Mouse (Mus musculus) heart, postnatal 25 days (tissue): ENCODE results near the gene Adm. TPM values are rescaled to one million over a fixed set of nuclear protein-coding genes. Genes with fewer than 3 reads are reported as not detected.

ENCODE experiments used
- DNase-seq: peaks from one replicate; pipeline ENCODE4 v3.0.0; 2022; ENCODE audit warnings: low spot score
- intact Hi-C: fragments of 180-260 bp; cut with DNase I; formaldehyde crosslinking; loops from one replicate; pipeline ENCODE4 v1.15.1; 2025
- total RNA-seq, 2 experiments: library from RNA; stranded (reverse); gene quantifications; 2 replicates each; pipeline ENCODE4 v1.2.3; 2021

Gene Adm
- total RNA-seq, 2 experiments from 2014 or later, result 9.6 to 13.0 TPM

DNA sequence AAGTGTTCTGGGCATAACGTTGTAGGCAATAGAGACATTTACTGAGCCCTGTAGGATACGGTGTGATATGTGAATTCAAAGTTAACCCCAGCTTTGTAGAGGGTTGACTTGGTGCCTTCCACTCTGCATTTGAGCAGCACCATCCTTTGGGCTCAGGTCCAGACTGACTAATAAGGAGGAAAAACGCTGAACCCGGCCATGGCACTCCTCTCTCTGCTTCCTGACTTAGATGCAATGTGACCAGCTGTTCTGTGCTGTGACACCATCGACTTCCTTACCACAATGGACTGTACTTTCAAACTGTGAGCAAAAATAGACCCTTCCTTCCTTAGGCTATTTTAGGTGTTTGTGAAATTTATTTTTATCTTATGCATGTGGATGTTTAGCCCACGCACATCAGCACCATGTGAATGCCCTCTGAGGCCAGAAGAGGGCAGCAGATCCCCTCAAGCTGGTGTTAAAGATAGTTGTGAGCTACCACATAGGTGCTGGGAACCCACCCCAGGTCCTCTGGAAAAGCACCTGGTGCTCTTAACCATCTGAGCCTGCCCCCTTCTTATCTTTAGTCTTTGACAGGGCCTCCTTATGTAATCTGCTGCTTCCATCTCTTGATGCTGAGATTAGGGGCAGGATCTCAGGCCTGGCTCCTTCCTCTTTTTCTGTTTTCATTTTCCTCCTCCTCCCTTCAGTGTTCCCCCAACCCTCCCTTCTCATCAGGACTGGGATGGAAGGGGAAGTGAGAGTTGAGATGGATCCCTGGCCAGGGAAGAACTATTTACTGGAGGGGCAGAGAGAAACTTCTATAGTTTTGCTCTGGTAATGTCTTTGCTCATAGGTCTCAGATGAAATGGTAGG is 21.9 kb downstream of the Adm start:
- intact Hi-C loops, result loop anchor here (5.0 kb wide), 3 partner anchors 38 to 362 kb away; no protein-coding TSS in a partner anchor
- no peak for DNase-seq

DNA sequence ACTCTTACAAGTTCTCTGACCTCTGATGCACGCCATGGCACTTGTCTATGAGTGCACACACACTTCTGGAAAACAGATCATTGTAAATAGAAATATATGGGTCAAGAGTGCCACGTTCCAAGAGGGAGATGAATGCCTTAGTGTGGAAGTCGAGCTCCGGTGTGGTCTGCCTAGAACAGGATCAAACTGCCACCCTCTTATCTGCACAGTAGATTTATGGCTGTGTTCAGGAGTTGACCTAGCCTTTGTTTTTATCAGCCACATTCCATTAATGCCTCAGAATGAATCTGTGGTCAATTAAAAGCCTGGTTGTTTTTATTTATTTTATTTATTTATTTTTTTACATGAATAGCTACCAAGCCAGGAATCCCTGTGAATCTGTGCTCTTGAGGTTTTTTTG is 23.0 kb downstream of the Adm start:
- no peak for DNase-seq
- intact Hi-C loops, result no loop called here

DNA sequence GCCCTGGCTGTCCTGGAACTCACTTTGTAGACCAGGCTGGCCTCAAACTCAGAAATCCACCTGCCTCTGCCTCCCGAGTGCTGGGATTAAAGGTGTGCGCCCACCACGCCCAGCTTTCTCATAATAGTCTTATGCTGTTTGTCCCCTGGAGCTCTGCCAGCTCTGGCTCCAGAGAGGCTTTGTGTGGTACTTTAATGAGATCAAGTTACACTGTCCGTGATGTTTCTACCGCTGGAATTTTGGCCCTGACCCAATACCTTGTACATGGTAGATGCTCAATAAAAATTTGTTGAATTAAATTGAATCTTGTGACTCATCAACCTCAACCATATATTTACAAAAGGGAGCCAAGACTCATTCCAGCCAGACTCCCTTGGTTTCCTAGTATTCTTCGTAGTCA is 23.6 kb downstream of the Adm start:
- intact Hi-C loops, result no loop called here
- no peak for DNase-seq

DNA sequence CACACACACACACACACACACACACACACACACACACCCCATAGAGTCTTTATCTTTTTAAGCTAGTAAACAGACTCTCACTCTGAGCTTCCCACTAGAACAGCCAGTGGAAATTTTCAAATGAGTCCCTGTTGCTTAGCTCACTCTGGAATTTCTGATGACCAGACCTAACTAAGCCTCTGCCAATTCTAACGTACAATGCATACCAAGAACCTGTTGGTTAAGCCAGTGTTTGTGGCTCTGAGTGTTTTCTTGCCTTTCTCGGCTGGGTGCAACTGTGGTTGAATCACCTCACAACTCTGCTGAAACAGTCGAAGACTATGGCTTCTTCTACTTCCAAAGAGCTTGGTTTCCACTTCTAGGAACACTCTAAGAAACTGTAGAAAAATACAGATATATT is 27.8 kb downstream of the Adm start:
- no peak for DNase-seq
- intact Hi-C loops, result no loop called here

DNA sequence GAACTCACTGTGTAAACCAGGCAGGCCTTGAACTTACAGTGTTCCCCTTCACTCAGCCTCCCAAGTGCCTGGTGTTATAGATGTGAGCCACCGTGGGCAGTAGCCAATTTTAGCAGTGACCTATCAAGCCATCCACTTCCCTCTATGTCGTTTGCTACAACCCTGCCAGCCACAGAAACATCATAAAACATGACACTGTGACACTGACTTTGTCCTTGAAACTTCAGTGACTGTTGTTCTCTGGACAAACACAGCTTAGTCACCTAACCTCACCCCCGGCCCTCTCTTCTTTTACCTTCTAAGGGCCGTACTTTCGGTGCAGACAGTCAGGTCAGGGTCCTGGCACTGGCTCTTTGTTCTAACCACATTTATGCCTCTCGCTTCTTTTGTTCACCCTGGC is 28.5 kb downstream of the Adm start:
- intact Hi-C loops, result no loop called here
- no peak for DNase-seq

DNA sequence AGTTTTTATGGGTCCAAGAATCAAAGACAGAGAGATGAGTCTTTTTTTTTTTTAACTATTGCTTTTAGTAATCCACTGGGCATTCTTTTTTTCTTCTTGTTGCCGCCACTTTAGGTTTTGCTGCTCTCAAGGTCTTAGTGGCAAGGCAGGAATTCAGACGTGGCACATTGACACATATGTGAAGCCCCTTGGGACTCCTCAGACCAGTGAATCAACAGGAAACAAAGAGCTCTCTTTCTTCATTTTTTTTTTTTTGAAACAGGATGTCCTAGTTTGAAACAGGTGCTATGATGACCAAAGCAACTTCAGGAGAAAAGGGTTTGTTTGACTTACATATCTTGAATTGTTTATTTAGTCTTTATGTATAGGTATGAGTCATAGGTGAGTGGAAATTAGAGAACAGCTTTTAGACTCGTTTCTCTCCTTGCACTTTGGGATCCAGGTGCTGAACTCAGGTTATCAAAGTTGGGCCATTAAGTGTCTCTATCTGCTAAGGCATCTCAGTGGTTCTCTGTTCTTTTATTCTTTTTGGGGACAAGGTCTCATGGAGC is 31.0 kb downstream of the Adm start:
- intact Hi-C loops, result no loop called here
- DNase-seq, result no peak

DNA sequence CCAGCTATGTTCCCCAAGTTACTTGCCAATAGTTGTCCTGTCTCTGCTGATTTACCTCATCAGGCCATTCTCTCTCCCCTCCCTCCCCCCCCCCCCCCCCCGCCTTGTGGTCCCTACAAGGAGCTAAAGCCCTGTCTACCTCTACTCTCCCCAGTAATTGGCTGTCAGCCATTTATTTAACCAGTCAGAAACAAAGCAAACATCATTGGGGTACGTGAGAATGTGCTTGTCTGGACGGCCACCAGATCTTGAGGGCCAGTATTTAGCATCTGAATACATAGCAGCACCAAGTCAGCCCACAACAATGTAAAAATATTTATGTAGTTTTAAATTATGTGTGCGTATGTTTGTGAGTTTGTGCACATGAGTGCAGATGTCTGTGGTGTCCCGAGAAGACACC is 39.1 kb downstream of the Adm start:
- DNase-seq, result no peak
- intact Hi-C loops, result no loop called here

DNA sequence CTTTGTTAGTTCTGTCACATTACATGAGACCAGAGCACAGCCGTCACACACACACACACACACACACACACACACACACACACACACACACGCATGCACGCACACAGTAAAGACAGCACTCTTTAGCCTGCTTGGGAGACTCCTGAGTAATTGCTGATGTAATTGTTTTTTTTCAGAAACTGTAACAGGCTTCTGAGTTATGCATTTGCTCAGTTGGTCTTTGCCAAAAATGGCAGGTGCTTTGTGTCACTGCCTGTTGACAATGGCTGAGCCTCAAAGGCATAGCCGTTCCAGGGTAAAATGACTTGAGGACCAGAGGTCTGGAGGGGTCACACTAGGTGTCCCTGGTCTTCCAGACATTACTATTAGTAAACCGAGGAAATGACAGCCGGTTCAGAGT is 40.8 kb downstream of the Adm start:
- intact Hi-C loops, result no loop called here
- peak; percentile 40 for DNase-seq

DNA sequence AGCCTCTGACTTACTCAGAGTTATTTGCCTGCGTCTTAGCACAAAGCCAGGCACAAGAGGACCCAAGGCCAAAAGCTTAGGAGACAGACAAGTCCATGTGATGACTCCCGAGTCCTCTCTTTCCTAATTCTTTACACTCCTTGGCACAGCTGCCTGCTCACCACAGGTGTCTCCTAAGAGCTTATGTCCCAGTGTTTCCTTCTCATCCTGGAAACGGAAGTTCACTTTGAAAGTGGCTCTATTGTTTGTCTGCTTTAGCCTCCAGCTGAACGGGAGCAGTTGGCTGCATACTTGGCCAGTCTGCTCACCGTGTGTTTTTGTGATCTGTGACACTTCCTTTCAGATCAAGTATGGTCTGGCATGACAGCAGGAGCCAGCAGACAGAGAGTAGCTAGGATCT is 41.3 kb downstream of the Adm start:
- DNase-seq, result no peak
- intact Hi-C loops, result no loop called here

DNA sequence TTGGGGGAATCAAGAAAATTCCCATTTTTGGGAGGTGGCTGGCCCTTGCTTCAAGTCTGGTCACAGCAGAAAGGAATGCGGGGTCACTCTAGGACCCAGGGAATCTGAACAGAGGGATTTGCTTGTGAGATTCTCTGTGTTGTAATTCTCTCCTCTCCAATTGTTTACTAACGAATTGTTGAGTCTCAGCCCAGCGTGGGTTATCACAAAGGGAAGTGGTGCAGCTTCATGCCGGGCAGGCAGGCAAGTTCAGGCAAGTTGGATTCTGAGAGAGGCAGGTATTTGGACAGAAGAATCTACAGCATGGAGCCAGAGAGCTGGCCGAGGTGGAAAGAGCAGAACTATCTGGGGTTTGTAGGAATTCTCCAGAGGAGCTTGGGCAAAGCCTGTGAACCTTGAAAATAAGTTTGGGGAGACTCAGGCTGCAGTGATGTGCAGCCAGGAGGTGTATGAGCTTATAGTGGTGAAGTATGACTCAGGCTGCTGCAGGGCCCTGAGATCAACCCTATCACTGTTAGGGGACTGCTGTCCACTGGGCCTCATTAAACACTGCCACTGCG is 43.7 kb downstream of the Adm start:
- intact Hi-C loops, result no loop called here
- DNase-seq, result no peak

Other genes with a start within 250 kb of the Adm start
- gene Sbf2, start 12.7 kb upstream of the Adm start, total RNA-seq, result 10 to 100 TPM; 48.7 to 49.7 TPM
- 10 to 100 TPM; 46.0 to 46.2 TPM for gene Ampd3, start 140.5 kb downstream of the Adm start, total RNA-seq
- 10 to 100 TPM; 31.9 to 41.0 TPM for gene Rnf141, start 216.8 kb downstream of the Adm start, total RNA-seq
- 10 to 100 TPM; 21.8 to 22.0 TPM for gene Lyve1, start 235.6 kb downstream of the Adm start, total RNA-seq